Mouse (Mus musculus) adrenal gland, adult 18-20 months (tissue): ENCODE measurements around the gene Zfand3. TPM values are rescaled to one million over a fixed set of nuclear protein-coding genes. Genes with fewer than 3 reads are reported as not detected.

Source experiments
- DNase-seq, 2 experiments: peaks; one replicate each; pipeline ENCODE4 v3.0.0; 2021 to 2022; ENCODE audit warnings: low spot score in 2 of 2
- total RNA-seq, 2 experiments: library from RNA; stranded (reverse); gene quantifications; 1 replicate in 1 of 2; 2 replicates in 1 of 2; pipeline ENCODE4 v1.2.3; 2021

Gene Zfand3
- total RNA-seq, 2 experiments from 2014 or later: 162 to 171 TPM

DNA sequence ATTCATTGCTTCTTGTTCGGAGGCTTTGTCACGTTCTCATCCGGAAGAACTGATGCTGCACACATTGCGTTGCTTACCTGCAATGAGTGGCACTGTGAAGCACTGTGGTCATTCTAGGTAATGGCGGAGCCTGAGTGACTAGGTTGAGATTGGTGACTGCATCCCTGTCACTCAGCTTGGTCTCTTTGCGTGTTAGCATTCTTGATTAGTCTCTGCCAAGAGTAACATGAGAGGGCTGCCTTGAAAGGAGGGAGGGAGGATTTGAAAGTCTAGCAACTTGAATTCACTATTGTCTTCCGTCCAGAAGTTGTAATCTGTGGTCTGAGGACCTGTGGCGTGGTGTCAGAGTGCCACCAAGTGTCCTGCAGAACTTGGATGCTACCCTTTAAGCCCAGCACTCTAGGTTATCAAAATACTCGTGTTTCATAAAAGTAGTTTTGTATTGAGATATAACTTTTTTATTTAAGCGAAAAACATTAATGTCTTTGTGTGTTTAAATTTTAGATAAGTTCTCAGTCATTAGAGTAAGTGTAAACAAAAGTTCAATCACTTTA, 141.1 kb downstream of the Zfand3 start:
- no peak for DNase-seq

GRCm38 (mm10) chr17:30146555-30146954, 142.0 kb downstream of the Zfand3 start:
- DNase-seq: no peak

DNA sequence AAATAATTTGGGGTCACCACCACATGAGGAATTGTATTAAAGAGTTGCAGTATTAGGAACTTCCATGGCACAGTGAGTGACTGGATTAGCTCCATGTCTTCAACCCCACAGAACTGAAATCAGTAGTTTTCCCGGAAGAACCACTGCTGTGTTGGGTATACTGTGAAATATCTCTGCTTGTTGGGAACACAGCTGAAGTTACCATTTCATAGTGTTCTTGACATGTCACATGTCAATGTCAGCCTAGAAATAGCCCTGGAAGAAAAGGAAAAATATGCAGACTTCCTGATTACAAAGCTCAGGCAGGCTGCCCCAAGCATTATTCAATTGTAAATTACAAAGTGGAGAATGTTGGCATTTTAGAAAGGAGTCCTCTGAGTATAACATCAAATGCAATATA, 143.4 kb downstream of the Zfand3 start:
- DNase-seq: peak in 1 of 2 experiments; percentile 1

DNA sequence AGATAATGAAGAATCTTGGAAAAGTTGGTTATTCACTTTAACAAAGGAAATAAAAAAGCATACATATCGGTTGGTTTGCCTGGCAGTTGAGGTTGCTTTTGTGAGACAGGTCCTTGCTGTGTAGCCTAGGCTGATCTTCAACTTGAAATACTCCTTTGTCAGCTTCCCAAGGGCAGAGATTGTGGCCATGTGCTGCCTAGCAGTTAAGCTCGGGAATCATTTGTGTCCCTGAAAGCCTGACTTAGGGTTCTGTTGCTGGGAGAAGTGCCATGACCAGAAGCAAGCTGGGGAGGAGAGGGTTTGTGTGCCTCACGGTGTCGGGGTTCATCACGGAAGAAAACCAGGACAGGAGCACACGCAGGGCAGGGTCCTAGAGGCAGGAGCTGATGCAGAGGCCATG, 143.8 kb downstream of the Zfand3 start:
- DNase-seq: peak in 1 of 2 experiments; percentile 13

DNA sequence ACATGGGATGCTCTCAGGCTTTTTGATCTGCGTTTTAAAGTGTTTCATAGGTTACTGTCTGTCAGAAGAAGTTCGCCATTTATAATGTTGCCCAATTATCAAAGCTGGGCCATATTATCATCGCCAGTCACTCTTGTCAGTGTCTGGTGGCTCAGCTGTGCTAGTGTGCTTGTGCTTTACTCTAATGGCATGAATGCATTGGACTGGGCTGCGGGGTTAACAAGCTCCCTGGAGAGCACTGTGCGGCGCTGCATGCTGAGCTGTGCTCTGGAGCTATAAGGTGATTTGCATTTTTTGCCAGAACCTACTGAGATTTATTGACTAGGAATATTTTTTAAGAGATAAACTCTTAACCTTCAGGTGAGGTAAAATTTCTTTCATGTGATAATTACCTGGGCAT, 145.4 kb downstream of the Zfand3 start:
- DNase-seq: no peak

DNA sequence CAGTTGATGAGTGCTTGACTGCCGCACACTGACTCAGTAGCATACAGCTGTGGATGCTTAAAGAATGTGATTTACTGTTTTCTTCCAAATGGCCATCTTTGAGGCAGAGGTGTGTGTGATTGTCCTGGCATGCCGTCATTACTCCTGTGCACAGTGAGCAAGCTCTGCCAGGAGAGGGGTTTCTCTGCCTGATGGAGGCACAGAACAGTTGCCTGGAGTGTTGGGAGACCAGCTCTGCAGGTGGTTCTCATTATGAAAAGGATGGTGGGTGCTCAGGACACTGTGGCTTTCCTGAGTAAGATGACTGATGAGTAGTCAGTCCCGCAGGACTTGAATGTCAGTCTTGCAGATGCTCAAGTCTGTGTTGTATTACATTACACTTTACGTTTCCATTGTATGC, 149.6 kb downstream of the Zfand3 start:
- no peak for DNase-seq

- no peak for DNase-seq
Measured at GRCm38 (mm10) chr17:30154861-30155260, 150.3 kb downstream of the Zfand3 start.

DNA sequence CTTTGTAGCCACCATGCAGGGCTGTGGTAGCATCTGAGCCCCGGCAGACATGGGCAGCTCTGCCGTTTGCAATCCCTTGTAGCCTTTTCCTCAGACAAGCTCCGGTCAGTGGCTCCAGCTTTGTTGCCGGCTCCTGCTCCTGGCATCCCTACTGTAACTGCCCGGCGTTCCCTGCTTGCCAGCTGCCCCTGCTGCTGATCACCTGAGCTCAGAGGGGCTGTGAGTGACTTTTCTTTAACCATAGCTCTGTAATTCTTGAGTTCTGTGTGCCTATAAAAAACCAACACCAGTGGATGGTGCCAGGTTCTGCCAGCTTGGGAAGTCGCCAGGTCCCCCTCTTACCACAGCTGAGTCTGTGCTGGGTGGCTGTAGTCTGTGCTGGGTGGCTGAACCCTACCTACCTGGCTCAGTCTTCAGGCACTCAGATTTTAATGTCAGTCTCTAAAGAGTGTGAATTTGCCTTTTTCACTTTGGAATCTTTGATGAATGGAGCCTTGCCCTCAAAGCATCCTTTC, 150.9 kb downstream of the Zfand3 start:
- DNase-seq: no peak

DNA sequence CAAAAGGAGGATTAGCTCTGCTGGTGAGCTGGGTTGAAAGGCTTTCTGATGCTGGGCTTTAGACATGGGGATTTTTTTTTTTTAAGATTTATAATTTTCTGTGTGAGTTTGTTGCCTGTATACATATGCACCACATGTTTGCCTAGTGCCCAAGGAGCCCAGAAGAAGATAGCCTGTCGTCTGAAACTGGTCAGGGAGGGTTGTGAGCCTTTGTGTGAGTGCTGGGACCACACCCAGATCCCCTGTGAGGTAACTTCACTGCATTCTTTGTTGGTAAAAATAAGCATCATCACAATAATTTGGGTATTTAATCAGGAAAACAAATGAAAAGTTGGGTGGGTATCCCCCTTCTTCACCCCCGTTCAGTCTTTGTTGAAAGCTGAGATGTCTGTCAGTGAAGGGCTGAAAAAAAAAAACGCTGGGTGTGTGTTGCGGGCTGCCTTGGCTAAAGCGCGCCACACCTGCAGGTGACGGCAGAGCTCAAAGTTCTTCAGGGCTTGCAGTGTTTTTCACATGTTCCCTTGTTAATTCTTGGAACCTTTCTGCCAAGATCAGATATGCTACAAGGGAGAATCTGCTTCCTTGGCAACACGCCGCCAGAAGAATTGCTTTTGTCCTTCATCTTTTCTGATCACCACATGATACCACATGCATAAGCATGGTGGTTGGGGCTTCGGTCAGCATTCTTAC, 154.0 kb downstream of the Zfand3 start:
- DNase-seq: no peak

GRCm38 (mm10) chr17:30159341-30159740, 154.8 kb downstream of the Zfand3 start:
- no peak for DNase-seq

GRCm38 (mm10) chr17:30160823-30161432, 156.4 kb downstream of the Zfand3 start:
- DNase-seq: no peak

GRCm38 (mm10) chr17:30162983-30163382, 158.4 kb downstream of the Zfand3 start:
- DNase-seq: no peak

- DNase-seq: no peak
Measured at GRCm38 (mm10) chr17:30163793-30164192, 159.3 kb downstream of the Zfand3 start.

GRCm38 (mm10) chr17:30164818-30165217, 160.3 kb downstream of the Zfand3 start:
- no peak for DNase-seq

DNA sequence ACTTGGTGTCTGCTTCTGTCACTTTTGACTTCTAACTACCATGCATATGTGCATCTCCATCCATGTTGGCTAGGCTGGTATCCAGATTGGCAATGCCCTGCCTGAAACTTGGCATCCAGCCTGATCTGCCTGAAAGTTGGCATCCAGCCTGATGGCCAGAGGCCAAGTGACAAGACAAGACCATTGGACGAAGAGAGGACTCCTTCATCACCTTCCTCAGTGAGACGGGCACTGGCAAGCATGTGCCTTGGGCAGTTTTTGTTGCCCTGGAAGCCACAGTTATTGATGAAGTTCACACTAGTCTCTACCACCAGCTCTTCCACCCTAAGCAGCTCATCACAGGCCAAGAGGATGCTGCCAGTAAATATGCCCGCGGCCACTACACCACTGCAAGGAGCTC, 172.9 kb downstream of the Zfand3 start:
- DNase-seq: peak in 1 of 2 experiments; percentile 58

- no peak for DNase-seq
Measured at GRCm38 (mm10) chr17:30178402-30178801, 173.9 kb downstream of the Zfand3 start.

DNA sequence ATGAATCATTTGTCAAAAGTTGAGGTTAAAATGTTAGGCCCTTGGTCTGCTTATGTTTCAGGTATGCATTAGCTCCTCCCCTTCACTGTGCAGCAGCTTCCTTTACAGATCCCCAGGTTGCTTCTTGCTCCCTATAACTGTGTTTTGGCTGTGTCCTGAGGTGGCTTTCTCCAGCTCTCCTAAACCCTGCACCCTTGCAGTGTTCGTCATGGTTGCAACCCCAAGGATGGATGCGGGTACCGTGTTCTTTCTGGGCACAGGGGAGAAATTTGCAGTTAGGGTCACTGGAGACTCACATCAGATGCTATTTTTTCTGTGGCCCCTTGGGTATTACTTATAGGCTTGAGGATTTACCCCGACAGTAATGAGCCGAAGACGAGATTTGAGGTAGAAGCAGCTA, 175.7 kb downstream of the Zfand3 start:
- no peak for DNase-seq

GRCm38 (mm10) chr17:30181554-30181953, 177.0 kb downstream of the Zfand3 start:
- DNase-seq: no peak

GRCm38 (mm10) chr17:30182063-30182462, 177.5 kb downstream of the Zfand3 start:
- no peak for DNase-seq

DNA sequence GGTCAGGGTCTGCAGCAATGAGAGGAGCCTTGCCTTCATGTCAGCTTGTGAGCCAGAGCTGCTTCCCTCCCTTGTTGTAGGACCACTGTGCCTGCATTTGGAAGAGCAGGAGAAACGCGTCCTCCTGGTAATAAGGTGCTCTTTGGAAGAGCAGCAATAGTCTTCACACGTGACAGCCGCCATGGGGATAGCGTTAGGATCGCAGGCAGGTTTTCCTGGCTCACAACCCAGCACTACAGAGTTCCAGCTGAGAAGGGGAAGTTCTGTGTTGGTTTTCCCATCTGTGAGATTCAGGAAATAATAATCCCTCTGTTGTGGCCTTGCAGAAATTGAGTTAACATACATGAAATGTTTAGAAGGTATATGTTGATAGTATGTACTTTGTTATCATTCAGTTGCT, 179.0 kb downstream of the Zfand3 start:
- no peak for DNase-seq

GRCm38 (mm10) chr17:30187154-30187553, 182.6 kb downstream of the Zfand3 start:
- DNase-seq: no peak

- DNase-seq: no peak
Measured at GRCm38 (mm10) chr17:30187581-30187980, 183.0 kb downstream of the Zfand3 start.
